Mouse (Mus musculus) lung, embryonic 14.5 days (tissue): ENCODE measurements at regions not wholly inside any gene's neighbourhood (a gene's known extent, or its start where the extent isn't known, plus 50 kb on each side); places are given as distances from the start of the nearest gene placed in this dataset.

Experiments used
- ATAC-seq: fragments of 200-750 bp; cut with Nextera tagmentation; 2 replicates; pipeline ENCODE4 v1.8.0; 2017; ENCODE audit warnings: mild to moderate bottlenecking, moderate TSS enrichment, moderate library complexity; ENCODE audit not compliant: insufficient read depth
- DNase-seq: peaks from one replicate; pipeline ENCODE4 v3.0.0-alpha.2; 2015
- H3K27ac ChIP-seq: fragments of 300-500 bp; sonication (generic); 2 replicates; pipeline ENCODE4 v1.5.1; 2014; ENCODE audit warnings: low read depth, mild to moderate bottlenecking, moderate library complexity
- H3K27me3 ChIP-seq: fragments of 300-500 bp; sonication (generic); 2 replicates; pipeline ENCODE4 v1.6.1; 2014; ENCODE audit warnings: low read length, control low read depth; ENCODE audit not compliant: insufficient read depth
- H3K36me3 ChIP-seq: fragments of 300-500 bp; sonication (generic); 2 replicates; pipeline ENCODE4 v1.6.1; 2014; ENCODE audit warnings: control low read depth; ENCODE audit not compliant: insufficient read depth
- H3K4me1 ChIP-seq: fragments of 300-500 bp; sonication (generic); 2 replicates; pipeline ENCODE4 v1.6.1; 2014; ENCODE audit warnings: antibody characterized with exemption, control low read depth; ENCODE audit not compliant: insufficient read depth
- H3K4me2 ChIP-seq: fragments of 300-500 bp; sonication (generic); 2 replicates; pipeline ENCODE4 v1.6.1; 2014; ENCODE audit warnings: mild to moderate bottlenecking
- H3K4me3 ChIP-seq: fragments of 300-500 bp; sonication (generic); 2 replicates; pipeline ENCODE4 v1.5.1; 2014; ENCODE audit warnings: low read depth, low read length
- H3K9ac ChIP-seq: fragments of 300-500 bp; sonication (generic); 2 replicates; pipeline ENCODE4 v1.6.1; 2014
- H3K9me3 ChIP-seq: fragments of 300-500 bp; sonication (generic); 2 replicates; pipeline ENCODE4 v1.6.1; 2016; ENCODE audit warnings: low read depth, low read length, control low read depth
- CTCF ChIP-seq: IDR thresholded peaks from 2 replicates; pipeline ENCODE4 v1.5.1; 2016; ENCODE audit warnings: antibody characterized with exemption, low read depth
- WGBS: fragments of 180-500 bp; shearing (Covaris S2); extraction: QIAGEN DNeasy Blood & Tissue Kit; methylation state at CpG from one replicate; pipeline ENCODE4 v1.1.7; 2014; 5-methylcytosine and 5-hydroxymethylcytosine counted together

DNA sequence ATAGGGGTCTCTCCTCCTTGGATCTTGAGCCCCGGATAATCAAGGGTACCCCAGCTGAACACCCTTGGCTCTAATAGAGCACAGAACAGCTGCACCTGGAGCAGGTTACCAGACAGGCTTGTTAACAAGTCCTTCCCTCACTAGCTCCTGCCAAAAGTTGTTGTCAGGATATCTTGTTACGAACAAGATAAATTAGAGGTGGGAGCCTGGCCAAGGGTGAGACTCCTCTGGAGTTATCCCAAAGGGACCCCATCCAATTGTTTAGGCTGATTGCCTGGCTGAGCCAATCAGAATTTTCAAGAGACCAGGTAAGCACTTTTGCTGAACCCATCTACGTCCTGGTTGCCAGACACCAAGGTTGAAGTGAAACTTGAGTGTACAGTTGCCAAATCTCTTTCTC is 465.2 kb upstream of the Gm19410 start:
- Histone ChIP-seq H3K4me2 (no peak overlapping the region), H3K4me3 (no peak overlapping the region), H3K27me3 (no peaks in the 10 kb centered on the region), H3K9me3 (peaks cover 5% of the 10 kb centered on the region; the same call in 1 of the 2 replicates), H3K36me3 (no peaks in the 10 kb centered on the region), H3K9ac (no peak overlapping the region), H3K27ac (no peak overlapping the region), H3K4me1 (no peaks in the 10 kb centered on the region)
- no peak for TF ChIP-seq CTCF
- DNase-seq = peak; percentile 17
- no peak for ATAC-seq
- 50% methylated on average over 3 of the region's 3 CpGs for WGBS

DNA sequence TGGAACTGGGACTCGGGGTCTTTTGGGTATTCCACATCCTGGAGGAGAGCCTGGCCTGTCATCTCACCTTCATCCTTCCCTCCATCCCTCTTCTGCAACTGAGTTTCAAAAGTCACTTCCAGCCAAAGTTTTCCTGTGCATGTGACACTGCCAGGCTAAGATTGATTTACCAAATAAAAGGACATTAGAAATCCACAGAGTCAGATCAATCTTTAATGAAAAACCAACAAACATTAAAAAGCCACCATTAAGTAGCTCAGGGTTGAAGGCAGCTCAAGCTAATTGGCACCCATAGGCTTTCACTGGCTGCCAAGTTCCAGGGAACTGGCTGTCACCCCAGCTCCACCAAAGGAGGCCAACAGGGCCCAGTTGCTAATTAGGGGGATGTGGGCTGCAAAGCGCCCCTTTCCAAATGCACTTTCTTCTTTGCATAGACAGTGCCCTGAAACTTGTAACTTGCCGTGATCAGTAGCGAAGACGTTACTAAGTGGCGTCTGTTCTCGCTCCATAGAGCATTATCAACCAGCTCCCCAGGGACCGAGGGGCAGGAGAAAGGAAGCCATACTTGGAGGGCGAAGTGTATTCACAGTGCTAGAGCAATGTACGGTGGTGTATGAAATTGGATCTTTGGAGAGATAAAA is 464.6 kb upstream of the Gm19410 start:
- TF ChIP-seq CTCF = no peak
- DNase-seq (no peak), ATAC-seq (no peak)
- H3K27ac ChIP-seq = no peak overlapping the region
- H3K4me3 ChIP-seq = no peak overlapping the region
- H3K36me3 ChIP-seq = no peaks in the 10 kb centered on the region
- no peaks in the 10 kb centered on the region for H3K4me1 ChIP-seq
- no peak overlapping the region for H3K4me2 ChIP-seq
- WGBS = 76% methylated on average over 10 of the region's 10 CpGs
- no peak overlapping the region for H3K9ac ChIP-seq
- H3K9me3 ChIP-seq = peaks cover 5% of the 10 kb centered on the region; the same call in 1 of the 2 replicates
- no peaks in the 10 kb centered on the region for H3K27me3 ChIP-seq

DNA sequence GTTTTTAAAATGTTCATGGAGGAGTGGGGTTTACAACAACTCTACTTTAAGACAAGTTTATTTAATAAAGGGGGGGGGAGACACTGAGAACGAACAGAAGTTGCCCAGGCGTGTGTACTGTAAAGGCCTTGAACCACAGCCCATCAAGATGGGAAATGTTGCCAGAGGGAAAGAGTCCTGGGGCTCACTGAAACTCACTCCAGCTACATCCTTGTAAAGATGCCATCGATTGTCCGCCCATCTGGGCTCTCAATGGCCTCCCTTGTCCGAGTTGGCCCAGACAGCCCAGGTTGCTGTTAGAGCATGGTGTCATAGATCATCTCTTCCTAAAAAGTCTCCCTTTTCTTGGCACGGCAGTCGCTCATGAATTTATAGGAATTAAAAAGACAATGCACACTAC is 462.7 kb upstream of the Gm19410 start:
- H3K27ac ChIP-seq = no peak overlapping the region
- no peaks in the 10 kb centered on the region for H3K4me1 ChIP-seq
- H3K4me2 ChIP-seq = no peak overlapping the region
- ATAC-seq (no peak), DNase-seq (no peak)
- H3K4me3 ChIP-seq = no peak overlapping the region
- no peaks in the 10 kb centered on the region for H3K27me3 ChIP-seq
- H3K9ac ChIP-seq = no peak overlapping the region
- 86% methylated on average over 7 of the region's 7 CpGs for WGBS
- peaks cover 5% of the 10 kb centered on the region; the same call in 1 of the 2 replicates for H3K9me3 ChIP-seq
- H3K36me3 ChIP-seq = no peaks in the 10 kb centered on the region
- TF ChIP-seq CTCF = no peak

DNA sequence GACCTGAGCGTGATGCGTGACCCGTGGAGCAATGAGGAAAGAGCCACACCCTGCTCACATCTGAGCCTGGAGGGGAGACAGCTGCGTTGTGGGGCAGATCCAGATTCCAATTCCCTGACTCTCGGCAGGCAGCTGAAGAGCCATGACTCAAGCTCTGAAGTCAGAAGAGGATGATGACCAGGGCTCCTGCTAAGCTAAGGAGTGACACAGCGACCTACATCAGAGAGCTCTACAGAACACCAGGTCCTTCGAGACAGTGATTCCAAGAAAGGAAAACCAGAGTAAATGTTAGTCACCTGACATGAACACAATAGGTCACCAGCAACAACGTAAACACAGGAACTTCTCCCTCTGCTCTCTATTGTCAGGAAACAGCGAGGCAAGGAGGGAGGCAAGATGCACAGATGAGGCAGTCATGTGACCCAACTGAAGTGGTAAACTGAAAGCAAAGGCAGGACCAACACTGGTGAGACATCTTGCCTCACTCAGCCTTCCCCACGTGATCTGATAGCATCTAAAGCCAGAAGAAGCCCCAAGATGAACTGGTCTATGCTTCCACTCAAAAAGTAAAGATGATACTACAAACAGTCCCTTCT is 444.2 kb upstream of the Gm19410 start:
- DNase-seq = no peak
- H3K4me1 ChIP-seq = no peaks in the 10 kb centered on the region
- no peaks in the 10 kb centered on the region for H3K9me3 ChIP-seq
- no peak overlapping the region for H3K4me2 ChIP-seq
- TF ChIP-seq CTCF = no peak
- H3K36me3 ChIP-seq = no peaks in the 10 kb centered on the region
- no peaks in the 10 kb centered on the region for H3K27me3 ChIP-seq
- H3K4me3 ChIP-seq = no peak overlapping the region
- no peak for ATAC-seq
- whole genome bisulfite sequencing = 67% methylated on average over 10 of the region's 10 CpGs
- H3K9ac ChIP-seq = no peak overlapping the region
- H3K27ac ChIP-seq = no peak overlapping the region

DNA sequence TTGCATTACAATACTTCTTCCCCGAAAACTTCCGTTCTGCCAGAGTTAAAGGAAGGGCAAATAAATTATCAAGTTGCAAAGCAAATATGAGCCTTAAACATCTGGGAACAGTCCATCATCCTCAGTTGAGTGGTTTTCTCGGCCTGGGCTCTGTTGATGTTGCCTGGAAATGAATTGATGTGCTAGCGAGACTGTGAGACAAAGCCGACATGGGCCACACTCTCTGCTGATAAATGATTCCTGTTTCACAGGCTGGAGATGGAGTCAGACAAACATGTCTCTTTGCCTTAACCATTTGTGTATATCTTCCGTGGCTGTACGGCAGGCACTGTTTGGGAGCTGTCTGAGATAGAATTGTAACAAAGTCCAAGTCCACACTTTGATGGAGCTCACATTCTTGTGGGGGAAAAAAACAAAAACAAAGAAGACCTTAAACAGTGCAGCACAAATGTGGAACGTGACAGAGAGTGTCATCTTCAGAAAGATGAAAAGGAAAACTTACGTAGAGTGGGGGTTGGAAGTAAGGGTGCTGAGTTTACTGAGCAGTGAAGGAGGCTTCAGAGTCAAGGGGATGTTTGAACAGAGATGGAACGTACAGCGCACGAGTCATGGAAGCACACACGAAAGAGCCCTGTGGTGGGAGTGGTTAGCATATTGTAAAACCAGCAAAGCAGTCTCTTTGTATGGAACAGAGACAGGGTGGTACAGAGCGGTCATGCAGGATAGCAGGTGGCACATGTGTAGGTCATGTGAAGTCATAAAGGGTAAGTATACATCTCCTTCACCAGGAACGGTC is 442.2 kb upstream of the Gm19410 start:
- WGBS = 27% methylated on average over 15 of the region's 15 CpGs
- no peak for ATAC-seq
- no peak overlapping the region for H3K27ac ChIP-seq

More for the DNA sequence above, 442.2 kb upstream of the Gm19410 start:
- DNase-seq = no peak
- H3K4me2 ChIP-seq = no peak overlapping the region
- no peaks in the 10 kb centered on the region for H3K27me3 ChIP-seq
- no peaks in the 10 kb centered on the region for H3K9me3 ChIP-seq
- TF ChIP-seq CTCF = no peak
- H3K36me3 ChIP-seq = no peaks in the 10 kb centered on the region
- no peak overlapping the region for H3K4me3 ChIP-seq
- H3K4me1 ChIP-seq = no peaks in the 10 kb centered on the region
- H3K9ac ChIP-seq = no peak overlapping the region
